Mouse (Mus musculus) myocyte (in vitro differentiated cells): ENCODE measurements at regions not wholly inside any gene's neighbourhood (a gene's known extent, or its start where the extent isn't known, plus 50 kb on each side); places are given as distances from the start of the nearest gene placed in this dataset.

Experiments used
- CEBPB ChIP-seq: IDR thresholded peaks from 2 replicates; pipeline ENCODE4 v1.6.1; 2011; ENCODE audit warnings: mild to moderate bottlenecking, moderate library complexity; ENCODE audit not compliant: poor library complexity, insufficient read depth, severe bottlenecking
- E2F4 ChIP-seq: IDR thresholded peaks from one replicate; pipeline ENCODE4 v1.6.1; 2011; ENCODE audit warnings: mild to moderate bottlenecking, control low read depth, moderate library complexity; ENCODE audit not compliant: insufficient read depth
- MAX ChIP-seq: IDR thresholded peaks from one replicate; pipeline ENCODE4 v1.6.1; 2011; ENCODE audit warnings: low read depth, mild to moderate bottlenecking, control low read depth
- MYOD1 ChIP-seq, 3 experiments: IDR thresholded peaks; one replicate each; pipeline ENCODE4 v1.6.1; 2011; ENCODE audit warnings: control low read depth in 2 of 3, low read depth in 2 of 3, mild to moderate bottlenecking in 2 of 3, moderate library complexity in 1 of 3; ENCODE audit not compliant: insufficient read length in 2 of 3, control insufficient read depth in 1 of 3
- MYOG ChIP-seq, 3 experiments: IDR thresholded peaks; one replicate each; pipeline ENCODE4 v1.6.1; 2011; ENCODE audit warnings: control low read depth in 2 of 3, low read depth in 2 of 3, mild to moderate bottlenecking in 2 of 3; ENCODE audit not compliant: insufficient read length in 2 of 3, control insufficient read depth in 1 of 3, insufficient read depth in 1 of 3
- POLR2A ChIP-seq: IDR thresholded peaks from one replicate; pipeline ENCODE4 v1.6.1; 2011; ENCODE audit warnings: low read depth, mild to moderate bottlenecking, control low read depth, moderate library complexity; ENCODE audit not compliant: insufficient read length
- POLR2AphosphoS2 ChIP-seq: IDR thresholded peaks from one replicate; pipeline ENCODE4 v1.6.1; 2011; ENCODE audit warnings: low read depth, control low read depth; ENCODE audit not compliant: insufficient read length
- REST ChIP-seq: IDR thresholded peaks from one replicate; pipeline ENCODE4 v1.6.1; 2011; ENCODE audit warnings: mild to moderate bottlenecking, control low read depth, moderate library complexity; ENCODE audit not compliant: insufficient read depth, insufficient read length
- TCF12 ChIP-seq: IDR thresholded peaks from one replicate; pipeline ENCODE4 v1.6.1; 2011; ENCODE audit warnings: mild to moderate bottlenecking, control low read depth; ENCODE audit not compliant: poor library complexity, insufficient read depth, severe bottlenecking
- TCF3 ChIP-seq: IDR thresholded peaks from one replicate; pipeline ENCODE4 v1.6.1; 2011; ENCODE audit warnings: low read depth, control low read depth; ENCODE audit not compliant: insufficient read length
- USF1 ChIP-seq: IDR thresholded peaks from one replicate; pipeline ENCODE4 v1.6.1; 2011; ENCODE audit warnings: low read depth, mild to moderate bottlenecking, control low read depth, moderate library complexity

DNA sequence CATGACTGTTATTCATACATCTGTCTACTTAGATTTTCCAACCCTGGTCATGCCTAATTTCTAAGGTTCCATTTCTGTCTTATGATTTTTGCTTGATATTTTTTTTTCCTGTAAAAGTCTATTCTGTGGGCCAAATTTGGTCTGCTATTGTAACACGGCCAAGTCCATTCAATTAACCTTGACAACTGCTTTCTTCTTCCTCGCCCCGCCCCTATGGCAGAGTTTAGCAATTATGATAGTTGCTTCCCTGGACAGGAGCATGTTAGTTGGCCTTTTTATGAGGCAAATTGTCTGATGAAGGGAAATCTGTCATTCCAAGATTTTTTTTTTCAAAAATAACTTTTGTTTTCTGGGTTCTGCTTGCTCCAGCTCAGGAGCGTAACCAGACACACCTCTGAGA lies 160.7 kb upstream of the Fst start:
- no peak for TF ChIP-seq MAX
- no peak for TF ChIP-seq USF1
- no peak for TF ChIP-seq E2F4
- no peak for TF ChIP-seq POLR2A
- no peak for TF ChIP-seq MYOG (IDR thresholded peaks at IDR 0.05; ENCODE audit: control insufficient read depth in 1 of 3, insufficient read depth in 1 of 3, insufficient read length in 2 of 3, low read depth in 2 of 3)
- TF ChIP-seq CEBPB = no peak
- no peak for TF ChIP-seq POLR2AphosphoS2
- no peak for TF ChIP-seq TCF3
- TF ChIP-seq REST = no peak
- no peak for TF ChIP-seq MYOD1 (IDR thresholded peaks at IDR 0.05; ENCODE audit: control insufficient read depth in 1 of 3, insufficient read length in 2 of 3, low read depth in 2 of 3)
- TF ChIP-seq TCF12 = no peak
